Mouse (Mus musculus): ENCODE results near the gene Nav2.

- TF ChIP-seq CTCF (IDR thresholded peaks at IDR 0.05; ENCODE audit: low read depth, low read length), result no peak
- no peak for TF ChIP-seq POLR2A (IDR thresholded peaks at IDR 0.05; ENCODE audit: insufficient read depth, low read length)
These were observed 588.4 kb downstream of the Nav2 start for GRCm38 (mm10) chr7:49496766-49497425.

All from ES-Bruce4 (cell line).